Mouse (Mus musculus): ENCODE data around the gene Pafah1b3.

Pafah1b3 gene

GRCm38 (mm10) chr7:25305956-25306613, 8.3 kb upstream of the Pafah1b3 start, which contains the start of gene Tmem145:
Tmem145 (plus strand) TSS chr7:25306106.
- WGBS, result under 1% methylated on average over 47 of the region's 47 CpGs

GRCm38 (mm10) chr7:25305481-25305880, 7.7 kb upstream of the Pafah1b3 start:
- WGBS, result 0% methylated on average over 2 of the region's 2 CpGs

GRCm38 (mm10) chr7:25303685-25304006, 5.9 kb upstream of the Pafah1b3 start:
- WGBS, result 80% methylated on average over 3 of the region's 3 CpGs

GRCm38 (mm10) chr7:25303003-25303684, 5.4 kb upstream of the Pafah1b3 start:
- 79% methylated on average over 9 of the region's 9 CpGs for WGBS

- 59% methylated on average over 19 of the region's 19 CpGs for WGBS
These were observed 3.3 kb upstream of the Pafah1b3 start, which contains the start of gene Prr19 for GRCm38 (mm10) chr7:25301063-25301462. Prr19 (plus strand) TSS chr7:25301411.

GRCm38 (mm10) chr7:25296945-25297453, 787 bp downstream of the Pafah1b3 start:
- WGBS, result 2% methylated on average over 21 of the region's 21 CpGs

- WGBS, result 77% methylated on average over 12 of the region's 12 CpGs
These were observed 2.6 kb downstream of the Pafah1b3 start for GRCm38 (mm10) chr7:25294960-25295722.

- 91% methylated on average over 4 of the region's 4 CpGs for WGBS
These were observed 3.3 kb downstream of the Pafah1b3 start for GRCm38 (mm10) chr7:25294495-25294894.

- WGBS, result 85% methylated on average over 10 of the region's 10 CpGs
These were observed 4.5 kb downstream of the Pafah1b3 start for GRCm38 (mm10) chr7:25293191-25293739.

GRCm38 (mm10) chr7:25292107-25292506, 5.7 kb downstream of the Pafah1b3 start:
- WGBS, result 54% methylated on average over 7 of the region's 7 CpGs

- WGBS, result 72% methylated on average over 2 of the region's 2 CpGs
These were observed 6.9 kb downstream of the Pafah1b3 start for GRCm38 (mm10) chr7:25290911-25291310.

- WGBS, result 91% methylated on average over 1 of the region's 1 CpGs
These were observed 7.3 kb downstream of the Pafah1b3 start for GRCm38 (mm10) chr7:25290463-25290862.

GRCm38 (mm10) chr7:25289925-25290324, 7.9 kb downstream of the Pafah1b3 start:
- 97% methylated on average over 3 of the region's 3 CpGs for WGBS

- WGBS, result 95% methylated on average over 3 of the region's 3 CpGs
These were observed 9.1 kb downstream of the Pafah1b3 start for GRCm38 (mm10) chr7:25288721-25289120.

- 89% methylated on average over 12 of the region's 12 CpGs for WGBS
These were observed 9.8 kb downstream of the Pafah1b3 start for GRCm38 (mm10) chr7:25288011-25288410.

GRCm38 (mm10) chr7:25286989-25287388, 10.8 kb downstream of the Pafah1b3 start:
- 70% methylated on average over 8 of the region's 8 CpGs for WGBS

GRCm38 (mm10) chr7:25285511-25286238, 12.1 kb downstream of the Pafah1b3 start:
- WGBS, result 79% methylated on average over 20 of the region's 20 CpGs

GRCm38 (mm10) chr7:25284766-25285165, 13.0 kb downstream of the Pafah1b3 start:
- WGBS, result 55% methylated on average over 5 of the region's 5 CpGs

- 60% methylated on average over 2 of the region's 2 CpGs for WGBS
These were observed 13.6 kb downstream of the Pafah1b3 start for GRCm38 (mm10) chr7:25284171-25284570.

- 35% methylated on average over 5 of the region's 5 CpGs for WGBS
These were observed 14.1 kb downstream of the Pafah1b3 start for GRCm38 (mm10) chr7:25283637-25284036.

GRCm38 (mm10) chr7:25282731-25283211, 15.0 kb downstream of the Pafah1b3 start:
- under 1% methylated on average over 35 of the region's 36 CpGs for WGBS
